Mouse (Mus musculus): Measurements from ENCODE around the gene Gucy2g.
A peak's percentile ranks its signal among the peaks of the same experiment; 100 is the strongest.
"Not testable (repeated sequence)": the region's sequence is repeated elsewhere in the genome, so short reads cannot be mapped to it uniquely, and the experiment has no call there.

Gene Gucy2g

GRCm38 (mm10) chr19:55207205-55207604 is 33.8 kb downstream of the Gucy2g start:
- DNase-seq (ENCODE audit: low read depth, low spot score): no peak

GRCm38 (mm10) chr19:55206482-55207138 is 34.4 kb downstream of the Gucy2g start:
- peak; percentile 71 for DNase-seq (ENCODE audit: low read depth, low spot score)

GRCm38 (mm10) chr19:55198303-55198702 is 42.7 kb downstream of the Gucy2g start:
- DNase-seq (ENCODE audit: low read depth, low spot score): peak; percentile 69

GRCm38 (mm10) chr19:55195574-55195973 is 45.5 kb downstream of the Gucy2g start:
- no peak for DNase-seq (ENCODE audit: low read depth, low spot score)

GRCm38 (mm10) chr19:55194520-55195170 is 46.4 kb downstream of the Gucy2g start:
- DNase-seq (ENCODE audit: low read depth, low spot score): no peak

- no peak for DNase-seq (ENCODE audit: low read depth, low spot score)
Observed at GRCm38 (mm10) chr19:55193717-55194394, 47.2 kb downstream of the Gucy2g start.

GRCm38 (mm10) chr19:55192254-55192945 is 48.6 kb downstream of the Gucy2g start:
- DNase-seq (ENCODE audit: low read depth, low spot score): no peak

GRCm38 (mm10) chr19:55191596-55191995 is 49.4 kb downstream of the Gucy2g start:
- no peak for DNase-seq (ENCODE audit: low read depth, low spot score)

- DNase-seq (ENCODE audit: low read depth, low spot score): no peak
Observed at GRCm38 (mm10) chr19:55190065-55190464, 51.0 kb downstream of the Gucy2g start.

- no peak for DNase-seq (ENCODE audit: low read depth, low spot score)
Observed at GRCm38 (mm10) chr19:55185651-55186050, 55.4 kb downstream of the Gucy2g start.

- DNase-seq (ENCODE audit: low read depth, low spot score): no peak
Observed at GRCm38 (mm10) chr19:55185074-55185473, 56.0 kb downstream of the Gucy2g start.

- no peak for DNase-seq (ENCODE audit: low read depth, low spot score)
Observed at GRCm38 (mm10) chr19:55184442-55184841, 56.6 kb downstream of the Gucy2g start.

- no peak for DNase-seq (ENCODE audit: low read depth, low spot score)
Observed at GRCm38 (mm10) chr19:55180433-55180832, 60.6 kb downstream of the Gucy2g start, which contains the start of gene Tectb. Tectb (plus strand) TSS chr19:55180733.

GRCm38 (mm10) chr19:55177143-55177542 is 63.9 kb downstream of the Gucy2g start:
- DNase-seq (ENCODE audit: low read depth, low spot score): no peak

GRCm38 (mm10) chr19:55171585-55171984 is 69.5 kb downstream of the Gucy2g start:
- no peak for DNase-seq (ENCODE audit: low read depth, low spot score)

- DNase-seq (ENCODE audit: low read depth, low spot score): no peak
Observed at GRCm38 (mm10) chr19:55170399-55170798, 70.6 kb downstream of the Gucy2g start.

- DNase-seq (ENCODE audit: low read depth, low spot score): not testable (repeated sequence)
Observed at GRCm38 (mm10) chr19:55169236-55169729, 71.8 kb downstream of the Gucy2g start.

- DNase-seq (ENCODE audit: low read depth, low spot score): no peak
Observed at GRCm38 (mm10) chr19:55168360-55168759, 72.7 kb downstream of the Gucy2g start.

GRCm38 (mm10) chr19:55167741-55168140 is 73.3 kb downstream of the Gucy2g start:
- DNase-seq (ENCODE audit: low read depth, low spot score): no peak

GRCm38 (mm10) chr19:55166741-55167140 is 74.3 kb downstream of the Gucy2g start:
- DNase-seq (ENCODE audit: low read depth, low spot score): no peak

GRCm38 (mm10) chr19:55165954-55166353 is 75.1 kb downstream of the Gucy2g start:
- DNase-seq (ENCODE audit: low read depth, low spot score): no peak

Measured in forelimb bud, embryonic 11.5 days (tissue).